Mouse (Mus musculus): ENCODE data around the gene Aspdh. TPM values are rescaled to one million over a fixed set of nuclear protein-coding genes. Genes with fewer than 3 reads are reported as not detected.

Aspdh gene
- total RNA-seq (2021) = 10 to 100 TPM in 1 of 2 experiments, 1 to 10 TPM in 1; 6.8 to 10.4 TPM

GRCm38 (mm10) chr7:44465111-44465510 is at the start of gene Aspdh:
Gene Aspdh (plus strand): TSS chr7:44465391.
- intact Hi-C loops (cut with DNase I) = loop anchor here (5.0 kb wide), 1 partner anchor 93 kb away; no protein-coding TSS in a partner anchor
- DNase-seq (ENCODE audit: low spot score in 2 of 2) = peak; percentile 16 to 18

- peak in 1 of 2 experiments; percentile 29 for DNase-seq (ENCODE audit: low spot score in 2 of 2)
- intact Hi-C loops (cut with DNase I) = loop anchor here (1.0 kb wide), 1 partner anchor 21 kb away; no protein-coding TSS in a partner anchor
These were observed 37.5 kb upstream of the Aspdh start for GRCm38 (mm10) chr7:44427666-44428065.

GRCm38 (mm10) chr7:44428171-44428950 is 36.8 kb upstream of the Aspdh start:
- peak; percentile 47 to 52 for DNase-seq (ENCODE audit: low spot score in 2 of 2)
- intact Hi-C loops (cut with DNase I) = loop anchor here (1.0 kb wide), 1 partner anchor 22 kb away; no protein-coding TSS in a partner anchor

GRCm38 (mm10) chr7:44428968-44429521 is 36.1 kb upstream of the Aspdh start, which contains the start of gene Lrrc4b:
Gene Lrrc4b (plus strand): TSS chr7:44429018.
- intact Hi-C loops (cut with DNase I) = loop anchor here (1.0 kb wide), 1 partner anchor 23 kb away; no protein-coding TSS in a partner anchor
- DNase-seq (ENCODE audit: low spot score in 2 of 2) = peak; percentile 78 to 87

GRCm38 (mm10) chr7:44429534-44430488 is 35.4 kb upstream of the Aspdh start:
- intact Hi-C loops (cut with DNase I) = loop anchor here (1.0 kb wide), 1 partner anchor 12 kb away; no protein-coding TSS in a partner anchor
- DNase-seq (ENCODE audit: low spot score in 2 of 2) = peak; percentile 59 to 71

- DNase-seq (ENCODE audit: low spot score in 2 of 2) = no peak
- intact Hi-C loops (cut with DNase I) = no loop called here
These were observed 32.6 kb upstream of the Aspdh start for GRCm38 (mm10) chr7:44432550-44432949.

- intact Hi-C loops (cut with DNase I) = no loop called here
- DNase-seq (ENCODE audit: low spot score in 2 of 2) = no peak
These were observed 31.8 kb upstream of the Aspdh start for GRCm38 (mm10) chr7:44433371-44433770.

- intact Hi-C loops (cut with DNase I) = no loop called here
- no peak for DNase-seq (ENCODE audit: low spot score in 2 of 2)
These were observed 31.1 kb upstream of the Aspdh start for GRCm38 (mm10) chr7:44434089-44434488.

- intact Hi-C loops (cut with DNase I) = no loop called here
- DNase-seq (ENCODE audit: low spot score in 2 of 2) = no peak
These were observed 29.4 kb upstream of the Aspdh start for GRCm38 (mm10) chr7:44435796-44436195.

GRCm38 (mm10) chr7:44436267-44436666 is 28.9 kb upstream of the Aspdh start:
- intact Hi-C loops (cut with DNase I) = no loop called here
- DNase-seq (ENCODE audit: low spot score in 2 of 2) = no peak

GRCm38 (mm10) chr7:44437188-44437587 is 28.0 kb upstream of the Aspdh start:
- intact Hi-C loops (cut with DNase I) = no loop called here
- no peak for DNase-seq (ENCODE audit: low spot score in 2 of 2)

GRCm38 (mm10) chr7:44437933-44438332 is 27.3 kb upstream of the Aspdh start:
- no peak for DNase-seq (ENCODE audit: low spot score in 2 of 2)
- intact Hi-C loops (cut with DNase I) = no loop called here

- no peak for DNase-seq (ENCODE audit: low spot score in 2 of 2)
- intact Hi-C loops (cut with DNase I) = loop anchor here (5.0 kb wide), 2 partner anchors 32 to 57 kb away; partner anchors contain the start of gene Syt3
These were observed 25.5 kb upstream of the Aspdh start for GRCm38 (mm10) chr7:44439696-44440095.

- intact Hi-C loops (cut with DNase I) = loop anchor here (5.0 kb wide), 2 partner anchors 33 to 58 kb away; partner anchors contain the start of gene Syt3
These were observed 24.7 kb upstream of the Aspdh start for GRCm38 (mm10) chr7:44440479-44440878.

GRCm38 (mm10) chr7:44441180-44441579 is 24.0 kb upstream of the Aspdh start:
- intact Hi-C loops (cut with DNase I) = loop anchor here (5.0 kb wide), 2 partner anchors 34 to 59 kb away; partner anchors contain the start of gene Syt3

More at GRCm38 (mm10) chr7:44440479-44440878, 24.7 kb upstream of the Aspdh start:
- no peak for DNase-seq (ENCODE audit: low spot score in 2 of 2)

GRCm38 (mm10) chr7:44441648-44442109 is 23.5 kb upstream of the Aspdh start:
- DNase-seq (ENCODE audit: low spot score in 2 of 2) = peak; percentile 75
- intact Hi-C loops (cut with DNase I) = loop anchor here (1.0 to 5.0 kb wide), 4 partner anchors 11 to 81 kb away; partner anchors contain the start of gene Syt3

More at GRCm38 (mm10) chr7:44441180-44441579, 24.0 kb upstream of the Aspdh start:
- DNase-seq (ENCODE audit: low spot score in 2 of 2) = no peak

- intact Hi-C loops (cut with DNase I) = loop anchor here (1.0 to 5.0 kb wide), 4 partner anchors 12 to 82 kb away; partner anchors contain the start of gene Syt3
These were observed 22.8 kb upstream of the Aspdh start for GRCm38 (mm10) chr7:44442407-44442821.

GRCm38 (mm10) chr7:44443268-44444173 is 21.7 kb upstream of the Aspdh start:
- intact Hi-C loops (cut with DNase I) = loop anchor here (2.0 to 5.0 kb wide), 4 partner anchors 17 to 83 kb away; partner anchors contain the start of gene Syt3
- peak; percentile 50 to 62 for DNase-seq (ENCODE audit: low spot score in 2 of 2)

More at GRCm38 (mm10) chr7:44442407-44442821, 22.8 kb upstream of the Aspdh start:
- DNase-seq (ENCODE audit: low spot score in 2 of 2) = peak; percentile 45 to 57
